In genomic region chr3:105047616-105048015, GRCm38 (mm10) we compare ENCODE assay signal across 11 mouse cellular contexts. TPM values are rescaled to one million over a fixed set of nuclear protein-coding genes. Genes with fewer than 3 reads are reported as not detected.
DNase-seq lines count a peak whose midpoint lies in the region; ATAC-seq and TF ChIP-seq lines count a peak whose summit lies in the region.
"Had no signal": no experiment of that assay in that cellular context is flagged by ENCODE, and none has a peak within 500 bp of the region (broad histone marks: within the 10 kb centered on the region; RNA-seq: fewer than 3 reads in every experiment).

No protein-coding gene starts in this region.

- 0 out of 2 replicates have a peak overlapping the region, but pooled peaks have one; percentile 4 for H3K9ac ChIP-seq in limb, embryonic 13.5 days
- no peak overlapping the region for H3K9ac ChIP-seq in hindbrain, postnatal 0 days (replicated peaks; ENCODE audit: low read length)
- H3K9ac ChIP-seq: embryonic facial prominence, embryonic 15.5 days; liver, embryonic 14.5 days had no signal

- H3K27ac ChIP-seq in layer of hippocampus, adult 2 months: peak overlapping the region; percentile 78
- H3K27ac ChIP-seq in limb, embryonic 13.5 days: peak overlapping the region; percentile 33; the same call in 1 of the 2 replicates
- no peak overlapping the region for H3K27ac ChIP-seq in hindbrain, postnatal 0 days
- H3K27ac ChIP-seq: embryonic facial prominence, embryonic 15.5 days; liver, embryonic 14.5 days had no signal

- H3K9me3 ChIP-seq in limb, embryonic 13.5 days: no peaks in the 10 kb centered on the region
- no peaks in the 10 kb centered on the region for H3K9me3 ChIP-seq in hindbrain, postnatal 0 days (ENCODE audit: low read length)
- H3K9me3 ChIP-seq: embryonic facial prominence, embryonic 15.5 days; G1E had no signal

- TF ChIP-seq CTCF in layer of hippocampus, adult 2 months (conservative IDR thresholded peaks at IDR 0.05): no peak
- TF ChIP-seq CTCF in hindbrain, postnatal 0 days (IDR thresholded peaks at IDR 0.05; ENCODE audit: low read depth): no peak

- no peaks in the 10 kb centered on the region for H3K36me3 ChIP-seq in limb, embryonic 13.5 days
- H3K36me3 ChIP-seq in hindbrain, postnatal 0 days (ENCODE audit: insufficient read depth, low read length): no peaks in the 10 kb centered on the region
- H3K36me3 ChIP-seq: embryonic facial prominence, embryonic 15.5 days; G1E had no signal

- H3K4me1 ChIP-seq in limb, embryonic 13.5 days: peaks cover 55% of the 10 kb centered on the region
- H3K4me1 ChIP-seq in hindbrain, postnatal 0 days (ENCODE audit: insufficient read depth, low read length): peaks cover 12% of the 10 kb centered on the region

- DNase-seq in layer of hippocampus, adult 2 months (ENCODE audit: low spot score in 2 of 2): no peak
- no peak for DNase-seq in layer of hippocampus, postnatal 25 days (ENCODE audit: extremely low spot score in 1 of 2, low spot score in 1 of 2)
- peak; percentile 46 for DNase-seq in adrenal gland, postnatal 14 days
- peak; percentile 79 for DNase-seq in heart, adult 8-10 months (ENCODE audit: low spot score)
- DNase-seq in embryo, embryonic 9.5 days (ENCODE audit: extremely low spot score): no peak
- DNase-seq in hindbrain, postnatal 0 days (ENCODE audit: low spot score): no peak
- no peak for DNase-seq in testis, postnatal 10 days (ENCODE audit: low spot score)

- H3K27me3 ChIP-seq in limb, embryonic 13.5 days: no peaks in the 10 kb centered on the region
- no peaks in the 10 kb centered on the region for H3K27me3 ChIP-seq in hindbrain, postnatal 0 days (ENCODE audit: insufficient read depth, low read length)
- H3K27me3 ChIP-seq: embryonic facial prominence, embryonic 15.5 days had no signal

- 47% methylated on average over 8 of the region's 8 CpGs for WGBS in limb, embryonic 13.5 days
- WGBS in hindbrain, postnatal 0 days: 74% methylated on average over 8 of the region's 8 CpGs

- ATAC-seq in limb, embryonic 13.5 days (ENCODE audit: low FRiP score, low read depth): no peak
- ATAC-seq in hindbrain, postnatal 0 days: no peak

- H3K4me3 ChIP-seq in layer of hippocampus, adult 2 months: no peak overlapping the region
- H3K4me3 ChIP-seq in limb, embryonic 13.5 days: no peak overlapping the region
- H3K4me3 ChIP-seq in hindbrain, postnatal 0 days (ENCODE audit: low read length): no peak overlapping the region
- H3K4me3 ChIP-seq: embryonic facial prominence, embryonic 15.5 days had no signal

- no peak overlapping the region for H3K4me2 ChIP-seq in limb, embryonic 13.5 days (replicated peaks)
- no peak overlapping the region for H3K4me2 ChIP-seq in hindbrain, postnatal 0 days (ENCODE audit: low read depth, low read length)
- H3K4me2 ChIP-seq: embryonic facial prominence, embryonic 15.5 days had no signal

RNA-seq across cellular contexts. Expression of gene Cttnbp2nl, which starts 5.3 kb away (rescaled TPM):
- total RNA-seq in layer of hippocampus, adult 2 months (2021): 10 to 100 TPM; 21.1 to 25.4 TPM
- 10 to 100 TPM; 26.4 to 26.6 TPM for total RNA-seq in layer of hippocampus, postnatal 25 days (2021)
- 22.9 and 27.3 TPM in 2 replicates for total RNA-seq in adrenal gland, postnatal 14 days (2021)
- total RNA-seq in heart, adult 8-10 months (2022): 10 to 100 TPM; 14.0 to 21.4 (median 15.6) TPM
- polyA plus RNA-seq in limb, embryonic 13.5 days (2015; fragmentation: Nextera tagmentation; extraction: Ambion mirVana): 34.5 and 35.1 TPM in 2 replicates
- total RNA-seq in hindbrain, postnatal 0 days (2014; rRNA removed): 24.9 and 27.8 TPM in 2 replicates
- polyA plus RNA-seq in hindbrain, postnatal 0 days (2015; fragmentation: Nextera tagmentation; extraction: Ambion mirVana): 35.9 and 42.4 TPM in 2 replicates

RNA-seq across cellular contexts. Expression of gene 4930564D02Rik, which starts 19.0 kb away (rescaled TPM):
- not detected for total RNA-seq in layer of hippocampus, adult 2 months (2021)
- not detected for total RNA-seq in layer of hippocampus, postnatal 25 days (2021)
- not detected in 2 replicates for total RNA-seq in adrenal gland, postnatal 14 days (2021)
- total RNA-seq in heart, adult 8-10 months (2022): not detected
- not detected in 2 replicates for polyA plus RNA-seq in limb, embryonic 13.5 days (2015; fragmentation: Nextera tagmentation; extraction: Ambion mirVana)
- not detected in 2 replicates for total RNA-seq in hindbrain, postnatal 0 days (2014; rRNA removed)
- not detected in 2 replicates for polyA plus RNA-seq in hindbrain, postnatal 0 days (2015; fragmentation: Nextera tagmentation; extraction: Ambion mirVana)
- total RNA-seq: G1E had no signal
- polyA plus RNA-seq: embryonic facial prominence, embryonic 15.5 days; G1E; liver, embryonic 14.5 days had no signal

Comparison
In these comparisons a context has a peak if more than half of its experiments do, and no peak if none do; other contexts are left out.
1. DNase-seq: peak in adrenal gland, postnatal 14 days (single experiment) and heart, adult 8-10 months (single experiment); none in layer of hippocampus, adult 2 months (0 of 2), layer of hippocampus, postnatal 25 days (0 of 2), embryo, embryonic 9.5 days (single experiment), hindbrain, postnatal 0 days (single experiment) and testis, postnatal 10 days (single experiment).